Mouse (Mus musculus) megakaryocyte, embryonic 14.5 days (primary cell): Measurements from ENCODE around the gene Ppp2r2d.

Experiments
- FLI1 ChIP-seq: IDR thresholded peaks from 2 replicates; pipeline ENCODE4 v1.6.1; 2012; ENCODE audit warnings: low read length, inconsistent platforms, mixed read lengths
- GATA1 ChIP-seq: IDR thresholded peaks from 3 replicates; pipeline ENCODE4 v1.6.1; 2012; ENCODE audit warnings: mixed read lengths, low read length, inconsistent platforms, borderline replicate concordance

GRCm38 (mm10) chr7:138848028-138848920 lies 2.4 kb downstream of the Ppp2r2d start:
- TF ChIP-seq FLI1 = no peak
- no peak for TF ChIP-seq GATA1
